Mouse (Mus musculus) heart, embryonic 13.5 days (tissue): ENCODE data around the gene 2310022B05Rik. TPM values are rescaled to one million over a fixed set of nuclear protein-coding genes. Genes with fewer than 3 reads are reported as not detected.
A peak's percentile ranks its signal among the peaks of the same experiment; 100 is the strongest.

Source experiments
- ATAC-seq: fragments of 200-750 bp; cut with Nextera tagmentation; 2 replicates; pipeline ENCODE4 v1.8.0; 2017; ENCODE audit warnings: moderate TSS enrichment; ENCODE audit not compliant: insufficient number of reproducible peaks, low FRiP score, low TSS enrichment; ENCODE audit errors: extremely low read depth
- H3K27ac ChIP-seq: fragments of 300-500 bp; sonication (generic); replicated peaks from 2 replicates; pipeline ENCODE4 v1.5.1; 2015; ENCODE audit warnings: moderate library complexity, mild to moderate bottlenecking, inconsistent platforms
- H3K27me3 ChIP-seq: fragments of 300-500 bp; sonication (generic); replicated peaks from 2 replicates; pipeline ENCODE4 v1.6.1; 2015; ENCODE audit warnings: mild to moderate bottlenecking, inconsistent platforms
- H3K36me3 ChIP-seq: fragments of 300-500 bp; sonication (generic); 2 replicates; pipeline ENCODE4 v1.6.1; 2015; ENCODE audit warnings: mild to moderate bottlenecking, inconsistent platforms
- H3K4me1 ChIP-seq: fragments of 300-500 bp; sonication (generic); 2 replicates; pipeline ENCODE4 v1.6.1; 2015; ENCODE audit warnings: inconsistent platforms
- H3K4me2 ChIP-seq: fragments of 300-500 bp; sonication (generic); 2 replicates; pipeline ENCODE4 v1.6.1; 2015; ENCODE audit warnings: inconsistent platforms, mild to moderate bottlenecking, moderate library complexity
- H3K4me3 ChIP-seq: fragments of 300-500 bp; sonication (generic); 2 replicates; pipeline ENCODE4 v1.5.1; 2015; ENCODE audit warnings: moderate library complexity, mild to moderate bottlenecking, inconsistent platforms
- H3K9ac ChIP-seq: fragments of 300-500 bp; sonication (generic); 2 replicates; pipeline ENCODE4 v1.6.1; 2015; ENCODE audit warnings: inconsistent platforms, mild to moderate bottlenecking, moderate library complexity
- H3K9me3 ChIP-seq: fragments of 300-500 bp; sonication (generic); 2 replicates; pipeline ENCODE4 v1.6.1; 2016; ENCODE audit warnings: inconsistent platforms
- WGBS: fragments of 180-500 bp; shearing (Covaris S2); methylation state at CpG from one replicate; pipeline ENCODE4 v1.1.7; 2015; ENCODE audit warnings: mixed read lengths; 5-methylcytosine and 5-hydroxymethylcytosine counted together
- polyA plus RNA-seq: library from polyadenylated mRNA; unstranded; fragments of >200 nt; fragmentation: Nextera tagmentation; extraction: Ambion mirVana; gene quantifications from 2 replicates; pipeline ENCODE4 v1.2.1, GENCODE M21; 2015

Gene 2310022B05Rik
- polyA plus RNA-seq, 1 experiment from 2014 or later: 37.8 TPM

DNA sequence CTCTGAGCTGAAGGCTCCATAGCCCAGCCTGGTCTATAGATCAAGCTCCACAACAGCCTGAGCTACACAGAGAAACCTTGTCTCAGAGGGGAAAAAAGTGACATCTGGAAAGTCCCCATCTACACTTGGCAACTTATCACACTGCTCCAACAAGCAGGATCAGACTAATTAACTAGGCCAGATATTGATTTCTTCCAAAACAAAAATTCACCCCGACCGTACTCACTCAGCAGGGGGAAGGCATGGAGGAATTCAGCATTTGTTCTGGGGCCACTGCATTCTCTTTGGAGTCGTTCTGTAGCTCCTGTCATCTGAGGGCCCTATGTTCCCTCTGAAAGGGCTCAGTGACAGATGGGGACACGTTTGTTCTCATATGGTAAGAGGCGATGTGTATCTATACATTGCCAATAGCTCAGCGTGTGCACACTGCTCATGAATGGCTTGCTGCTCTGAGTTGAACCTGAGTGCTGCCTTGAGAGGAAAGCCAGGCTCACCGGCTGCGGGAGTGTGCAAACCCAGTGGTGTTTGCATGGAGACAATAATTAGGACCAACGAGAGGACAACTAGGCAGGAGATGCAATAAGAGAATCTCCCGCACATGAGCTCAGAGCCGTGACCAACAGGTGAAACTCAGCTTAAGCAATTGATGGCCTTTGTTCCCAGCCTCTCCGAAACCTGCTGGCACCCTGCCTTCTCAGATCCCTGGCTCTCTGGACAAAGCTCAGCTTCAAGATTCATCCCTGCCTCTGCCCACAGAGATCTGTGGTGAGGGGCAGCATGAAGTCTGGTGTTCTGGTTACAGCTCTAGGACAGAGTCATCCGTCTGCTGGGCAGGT lies 28.5 kb downstream of the 2310022B05Rik start:
- Histone ChIP-seq H3K27me3 (no peaks in the 10 kb centered on the region), H3K4me1 (peaks cover 49% of the 10 kb centered on the region), H3K9me3 (no peaks in the 10 kb centered on the region), H3K36me3 (peaks cover 52% of the 10 kb centered on the region), H3K4me2 (no peak overlapping the region), H3K9ac (no peak overlapping the region), H3K4me3 (no peak overlapping the region), H3K27ac (peak overlapping the region; percentile 89; the same call in 1 of the 2 replicates)
- 79% methylated on average over 13 of the region's 13 CpGs for WGBS
- ATAC-seq: no peak

GRCm38 (mm10) chr8:124633001-124633703 lies 30.0 kb downstream of the 2310022B05Rik start:
- H3K9ac ChIP-seq: peak overlapping the region; percentile 25; the same call in 1 of the 2 replicates
- H3K9me3 ChIP-seq: no peaks in the 10 kb centered on the region
- H3K36me3 ChIP-seq: peaks cover 37% of the 10 kb centered on the region
- H3K27ac ChIP-seq: peak overlapping the region; percentile 89
- H3K27me3 ChIP-seq: no peaks in the 10 kb centered on the region
- H3K4me1 ChIP-seq: peaks cover 49% of the 10 kb centered on the region
- H3K4me3 ChIP-seq: no peak overlapping the region
- no peak overlapping the region for H3K4me2 ChIP-seq
- ATAC-seq: peak; percentile 20; the same call in 1 of the 2 replicates
- 46% methylated on average over 14 of the region's 14 CpGs for WGBS

- peak overlapping the region; percentile 33; the same call in 1 of the 2 replicates for H3K9ac ChIP-seq
- peak overlapping the region; percentile 89 for H3K27ac ChIP-seq
- H3K9me3 ChIP-seq: no peaks in the 10 kb centered on the region
- H3K36me3 ChIP-seq: peaks cover 25% of the 10 kb centered on the region
- H3K4me3 ChIP-seq: no peak overlapping the region
- no peaks in the 10 kb centered on the region for H3K27me3 ChIP-seq
- ATAC-seq: no peak
- 34% methylated on average over 7 of the region's 7 CpGs for WGBS
- no peak overlapping the region for H3K4me2 ChIP-seq
- peaks cover 46% of the 10 kb centered on the region for H3K4me1 ChIP-seq
Observed at GRCm38 (mm10) chr8:124631966-124632365, 31.2 kb downstream of the 2310022B05Rik start.

DNA sequence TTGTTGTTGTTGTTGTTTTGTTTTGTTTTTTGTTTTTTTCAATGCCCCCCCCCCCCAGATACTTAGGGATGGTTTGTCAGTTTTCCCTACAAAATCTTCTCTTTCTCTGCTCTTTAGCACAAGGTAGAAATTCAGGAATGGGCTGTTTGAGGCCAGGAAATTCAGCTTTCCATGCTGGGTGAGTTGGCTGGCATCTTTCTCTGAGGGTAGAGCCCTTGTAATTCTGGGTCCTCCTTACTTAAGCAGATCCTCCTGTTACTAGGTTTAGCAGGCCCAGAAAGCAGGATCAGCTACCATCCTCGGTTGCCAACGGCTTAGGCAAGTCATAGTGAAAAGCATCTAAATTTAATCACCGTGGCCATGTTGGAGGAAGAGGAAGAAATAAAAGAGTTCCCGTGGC lies 32.3 kb downstream of the 2310022B05Rik start:
- no peak overlapping the region for H3K4me3 ChIP-seq
- H3K9me3 ChIP-seq: peaks cover 3% of the 10 kb centered on the region; the same call in 1 of the 2 replicates
- no peak overlapping the region for H3K4me2 ChIP-seq
- H3K27ac ChIP-seq: no peak overlapping the region
- ATAC-seq: no peak
- WGBS: 82% methylated on average over 4 of the region's 4 CpGs
- H3K9ac ChIP-seq: no peak overlapping the region
- H3K36me3 ChIP-seq: peaks cover 15% of the 10 kb centered on the region
- H3K4me1 ChIP-seq: peaks cover 45% of the 10 kb centered on the region
- no peaks in the 10 kb centered on the region for H3K27me3 ChIP-seq

- no peak for ATAC-seq
- no peak overlapping the region for H3K4me2 ChIP-seq
- no peak overlapping the region for H3K9ac ChIP-seq
- H3K36me3 ChIP-seq: peaks cover 11% of the 10 kb centered on the region
- H3K27me3 ChIP-seq: no peaks in the 10 kb centered on the region
- H3K27ac ChIP-seq: no peak overlapping the region
- 67% methylated on average over 6 of the region's 6 CpGs for WGBS
- no peak overlapping the region for H3K4me3 ChIP-seq
- peaks cover 44% of the 10 kb centered on the region for H3K4me1 ChIP-seq
- H3K9me3 ChIP-seq: peaks cover 4% of the 10 kb centered on the region; the same call in 1 of the 2 replicates
Observed at GRCm38 (mm10) chr8:124630489-124630888, 32.7 kb downstream of the 2310022B05Rik start.

DNA sequence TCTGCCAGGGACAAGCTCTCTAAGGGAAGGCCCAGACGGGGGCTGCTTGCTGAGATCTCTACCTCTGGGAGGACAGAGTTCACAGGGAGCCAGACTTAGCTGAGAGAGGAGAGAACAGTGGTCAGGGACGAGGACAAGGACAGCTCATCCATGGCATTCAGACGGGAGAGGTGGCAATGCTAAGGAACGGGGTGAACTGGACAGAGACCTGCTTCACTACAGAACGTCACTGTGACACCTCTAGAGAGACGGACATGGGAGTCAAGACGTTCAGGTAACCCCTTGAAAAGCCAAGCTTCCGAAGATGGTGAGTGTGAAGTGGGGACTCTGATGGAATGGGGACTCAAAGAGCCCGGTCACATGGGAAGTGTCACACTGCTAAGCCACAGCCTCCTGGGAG lies 36.9 kb downstream of the 2310022B05Rik start:
- H3K9me3 ChIP-seq: peaks cover 7% of the 10 kb centered on the region; the same call in 1 of the 2 replicates
- 77% methylated on average over 9 of the region's 9 CpGs for WGBS
- no peak overlapping the region for H3K4me2 ChIP-seq
- no peak overlapping the region for H3K27ac ChIP-seq
- no peak for ATAC-seq
- no peaks in the 10 kb centered on the region for H3K36me3 ChIP-seq
- H3K27me3 ChIP-seq: no peaks in the 10 kb centered on the region
- H3K4me3 ChIP-seq: no peak overlapping the region
- H3K9ac ChIP-seq: no peak overlapping the region
- H3K4me1 ChIP-seq: peaks cover 16% of the 10 kb centered on the region

- H3K4me3 ChIP-seq: no peak overlapping the region
- peaks cover 7% of the 10 kb centered on the region; the same call in 1 of the 2 replicates for H3K9me3 ChIP-seq
- H3K4me2 ChIP-seq: no peak overlapping the region
- peaks cover 11% of the 10 kb centered on the region; the same call in 1 of the 2 replicates for H3K4me1 ChIP-seq
- H3K27me3 ChIP-seq: peaks cover 6% of the 10 kb centered on the region
- no peaks in the 10 kb centered on the region for H3K36me3 ChIP-seq
- no peak for ATAC-seq
- no peak overlapping the region for H3K27ac ChIP-seq
- no peak overlapping the region for H3K9ac ChIP-seq
- WGBS: 64% methylated on average over 5 of the region's 5 CpGs
Observed at GRCm38 (mm10) chr8:124621255-124621654, 41.9 kb downstream of the 2310022B05Rik start.

GRCm38 (mm10) chr8:124618252-124618651 lies 44.9 kb downstream of the 2310022B05Rik start:
- 61% methylated on average over 9 of the region's 9 CpGs for WGBS
- no peak overlapping the region for H3K27ac ChIP-seq
- H3K9me3 ChIP-seq: 0 out of 2 replicates have a peak, but pooled peaks cover 3% of the 10 kb centered on the region
- H3K4me3 ChIP-seq: no peak overlapping the region
- peaks cover 7% of the 10 kb centered on the region; the same call in 1 of the 2 replicates for H3K4me1 ChIP-seq
- ATAC-seq: no peak
- no peak overlapping the region for H3K9ac ChIP-seq
- H3K4me2 ChIP-seq: no peak overlapping the region
- peaks cover 14% of the 10 kb centered on the region for H3K27me3 ChIP-seq
- H3K36me3 ChIP-seq: no peaks in the 10 kb centered on the region

DNA sequence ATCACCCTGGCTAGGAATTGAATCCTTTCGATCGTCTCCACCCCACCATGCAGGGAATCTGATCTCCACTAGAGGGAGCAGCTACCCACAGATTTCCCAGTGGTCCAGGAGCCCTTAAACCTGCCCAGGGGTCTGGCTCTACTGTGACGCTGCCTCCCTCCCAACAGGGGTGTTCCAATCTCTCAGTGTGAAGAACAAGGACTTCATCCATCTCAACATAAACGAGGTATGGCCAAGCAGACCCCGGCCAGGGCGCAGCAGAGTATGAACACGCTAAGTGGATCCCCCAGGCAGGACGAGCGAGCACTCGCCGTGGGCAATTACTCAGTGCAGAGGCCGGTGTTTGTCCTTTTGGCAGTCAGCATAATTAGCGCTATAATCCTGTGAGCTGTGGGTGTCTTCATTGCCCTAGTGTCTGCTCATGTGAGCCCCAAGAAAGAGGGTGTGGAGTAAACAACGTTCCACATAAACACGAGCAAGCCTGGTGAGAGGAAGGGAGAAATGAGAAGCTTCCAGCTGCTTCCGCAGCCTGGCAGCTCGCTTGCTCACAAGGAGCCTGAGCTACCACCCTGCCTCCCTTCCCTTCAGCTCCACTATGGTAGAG lies 45.8 kb downstream of the 2310022B05Rik start:
- Histone ChIP-seq H3K36me3 (no peaks in the 10 kb centered on the region), H3K4me2 (peak overlapping the region; percentile 72), H3K27ac (no peak overlapping the region), H3K27me3 (peaks cover 14% of the 10 kb centered on the region), H3K4me1 (peaks cover 7% of the 10 kb centered on the region; the same call in 1 of the 2 replicates), H3K9ac (peak overlapping the region; percentile 77), H3K4me3 (peak overlapping the region; percentile 47), H3K9me3 (no peaks in the 10 kb centered on the region)
- 17% methylated on average over 17 of the region's 17 CpGs for WGBS
- no peak; the same call in 1 of the 2 replicates for ATAC-seq

- Histone ChIP-seq H3K36me3 (no peaks in the 10 kb centered on the region), H3K9me3 (no peaks in the 10 kb centered on the region), H3K27ac (no peak overlapping the region), H3K27me3 (peaks cover 14% of the 10 kb centered on the region), H3K4me2 (no peak overlapping the region), H3K9ac (no peak overlapping the region), H3K4me3 (no peak overlapping the region), H3K4me1 (peaks cover 7% of the 10 kb centered on the region; the same call in 1 of the 2 replicates)
- no peak for ATAC-seq
- WGBS: 80% methylated on average over 5 of the region's 6 CpGs
Observed at GRCm38 (mm10) chr8:124614325-124614724, 48.8 kb downstream of the 2310022B05Rik start.

- no peaks in the 10 kb centered on the region for H3K9me3 ChIP-seq
- peaks cover 27% of the 10 kb centered on the region for H3K27me3 ChIP-seq
Observed at GRCm38 (mm10) chr8:124608972-124609353, 54.2 kb downstream of the 2310022B05Rik start.

More at GRCm38 (mm10) chr8:124608972-124609353, 54.2 kb downstream of the 2310022B05Rik start:
- WGBS: 66% methylated on average over 9 of the region's 9 CpGs
- no peak overlapping the region for H3K9ac ChIP-seq
- no peak overlapping the region for H3K27ac ChIP-seq
- H3K4me1 ChIP-seq: no peaks in the 10 kb centered on the region
- ATAC-seq: no peak
- H3K36me3 ChIP-seq: no peaks in the 10 kb centered on the region
- no peak overlapping the region for H3K4me2 ChIP-seq
- no peak overlapping the region for H3K4me3 ChIP-seq
